Mouse (Mus musculus) spleen, adult 2 months (tissue): ENCODE measurements around the gene B4galt1.

Experiments
- CTCF ChIP-seq: fragments of 200-500 bp; IDR thresholded peaks from 2 replicates; pipeline ENCODE4 v1.5.1; 2011; ENCODE audit warnings: mild to moderate bottlenecking, inconsistent platforms; ENCODE audit not compliant: insufficient read depth, insufficient read length, insufficient replicate concordance; ENCODE audit errors: extremely low read depth
- POLR2A ChIP-seq: fragments of 200-500 bp; IDR thresholded peaks from 2 replicates; pipeline ENCODE4 v1.6.1; 2011; ENCODE audit warnings: low read depth, low read length, inconsistent platforms

DNA sequence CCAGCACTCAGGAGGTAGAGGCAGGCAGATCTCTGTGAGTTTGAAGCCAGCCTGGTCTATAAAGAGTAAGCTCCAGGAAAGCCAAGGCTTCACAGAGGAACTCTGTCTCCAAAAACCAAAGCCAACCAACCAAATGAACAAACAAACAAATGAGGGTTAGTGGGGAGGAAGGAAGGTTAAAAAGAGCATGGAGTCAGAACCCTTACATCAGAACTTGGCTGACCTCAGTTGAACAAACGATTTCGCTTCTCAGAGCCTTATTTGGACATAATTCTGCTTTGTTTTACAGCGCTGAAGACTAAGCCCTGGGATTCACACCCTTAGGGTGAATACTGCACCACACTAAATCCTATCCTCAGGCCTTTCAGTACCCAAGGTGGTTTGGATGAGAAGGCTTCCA lies 18.3 kb upstream of the B4galt1 start:
- TF ChIP-seq CTCF = no peak
- no peak for TF ChIP-seq POLR2A
